Mouse (Mus musculus) heart, adult 9 months (tissue): ENCODE measurements around the gene Cldn4.
A peak's percentile ranks its signal among the peaks of the same experiment; 100 is the strongest.

Source experiments
- DNase-seq, 2 experiments: peaks; one replicate each; pipeline ENCODE4 v3.0.0; 2022; ENCODE audit warnings: low spot score in 2 of 2

Gene Cldn4

DNA sequence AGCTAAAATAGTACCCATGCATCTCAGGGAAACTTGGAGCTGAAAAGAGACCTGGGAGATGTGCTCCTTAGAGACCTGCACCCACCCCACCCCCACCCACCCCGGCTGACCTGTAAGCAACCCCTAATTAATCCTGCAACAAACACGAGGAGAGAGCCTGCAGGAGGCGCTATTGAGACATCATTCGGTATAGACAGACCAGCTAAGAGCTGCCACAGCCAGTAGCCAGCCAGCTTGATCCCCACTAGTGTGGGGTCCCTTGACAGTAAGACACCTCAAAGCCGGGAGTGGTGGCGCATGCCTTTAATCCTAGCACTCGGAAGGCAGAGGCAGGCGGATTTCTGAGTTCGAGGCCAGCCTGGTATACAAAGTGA lies 13.8 kb downstream of the Cldn4 start:
- DNase-seq: peak; percentile 30 to 51

DNA sequence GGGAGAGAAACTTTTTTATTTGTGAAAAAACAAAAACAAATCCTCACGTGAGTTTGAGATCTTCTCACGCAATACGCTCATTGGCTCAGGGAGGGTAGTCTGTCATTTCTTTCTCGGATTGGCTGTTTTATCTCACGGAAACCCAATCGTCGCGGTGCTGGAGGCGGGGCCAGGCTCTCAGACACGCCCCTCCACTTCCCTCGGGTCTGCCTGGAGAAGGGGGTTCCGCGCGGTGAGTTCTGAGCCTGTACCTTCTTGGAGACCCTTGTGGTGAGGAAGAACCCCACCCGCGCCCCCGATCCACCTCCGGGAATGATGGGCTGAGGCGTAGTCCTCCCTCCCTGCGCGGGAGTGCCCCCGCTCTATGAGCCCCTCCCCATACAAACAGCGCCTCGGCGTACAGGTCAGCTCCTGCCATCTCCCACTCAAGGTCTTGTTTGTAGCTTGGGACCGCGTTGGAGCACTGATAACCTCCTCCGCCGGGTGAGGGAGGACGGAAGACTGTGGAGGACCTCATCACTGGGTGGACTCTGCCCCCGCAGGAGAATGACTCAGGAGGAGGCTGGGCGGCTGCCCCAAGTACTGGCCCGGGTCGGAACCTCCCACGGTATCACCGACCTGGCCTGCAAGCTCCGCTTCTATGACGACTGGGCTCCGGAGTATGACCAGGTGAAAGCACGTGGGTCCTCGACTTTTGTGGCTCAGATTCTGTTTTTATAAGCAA lies 14.4 kb downstream of the Cldn4 start, which contains the start of gene Mettl27:
Gene Mettl27, plus strand, starts transcription at position 190 of the 724 bp plus-strand sequence.
- DNase-seq: peak; percentile 89 to 93

GRCm38 (mm10) chr5:134929988-134930387 lies 16.7 kb downstream of the Cldn4 start:
- DNase-seq: no peak

- no peak for DNase-seq
Observed at GRCm38 (mm10) chr5:134926726-134927125, 20.0 kb downstream of the Cldn4 start.

DNA sequence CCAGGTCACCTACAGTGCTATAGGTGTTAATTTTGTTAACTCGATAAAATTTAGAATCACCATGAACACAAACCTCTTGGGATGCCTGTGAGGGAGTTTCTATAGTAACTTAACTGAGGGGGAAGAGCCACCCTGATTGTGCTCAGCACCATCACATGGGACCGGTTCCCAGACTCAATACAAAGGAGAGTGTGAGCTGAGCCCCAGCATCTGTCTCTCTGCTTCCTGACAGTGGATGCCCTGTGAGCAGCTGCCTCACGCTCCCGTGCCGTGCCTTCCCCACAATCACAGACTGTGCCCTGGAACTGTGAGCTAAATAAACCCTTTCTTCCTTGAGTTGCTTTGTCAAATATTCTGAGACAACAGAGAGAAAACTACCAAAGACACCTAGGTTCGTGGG lies 23.6 kb downstream of the Cldn4 start:
- DNase-seq: no peak

GRCm38 (mm10) chr5:134921106-134921505 lies 25.6 kb downstream of the Cldn4 start:
- DNase-seq: no peak

- DNase-seq: no peak
Observed at GRCm38 (mm10) chr5:134920106-134920687, 26.5 kb downstream of the Cldn4 start.

DNA sequence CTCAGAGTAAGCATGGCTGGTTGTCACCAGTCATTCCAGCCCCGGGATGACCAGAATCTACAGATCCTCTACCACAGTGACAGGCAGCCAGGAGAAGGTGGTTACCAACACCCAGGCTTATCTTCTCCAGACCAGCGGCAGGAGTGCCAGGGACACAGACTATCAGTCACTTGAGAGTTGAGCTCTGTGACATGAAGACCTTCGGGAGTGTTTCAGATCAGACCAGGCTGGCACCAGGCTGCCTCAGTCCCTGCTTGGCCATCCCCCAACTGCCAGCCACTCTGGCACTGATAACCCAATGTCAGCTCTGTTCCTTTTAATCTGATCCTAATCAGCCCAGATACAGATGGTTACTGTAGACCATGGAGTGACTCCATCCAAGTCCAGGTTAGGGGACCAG lies 27.6 kb downstream of the Cldn4 start:
- DNase-seq: no peak

- peak in 1 of 2 experiments; percentile 18 for DNase-seq
Observed at GRCm38 (mm10) chr5:134918071-134918832, 28.5 kb downstream of the Cldn4 start.

DNA sequence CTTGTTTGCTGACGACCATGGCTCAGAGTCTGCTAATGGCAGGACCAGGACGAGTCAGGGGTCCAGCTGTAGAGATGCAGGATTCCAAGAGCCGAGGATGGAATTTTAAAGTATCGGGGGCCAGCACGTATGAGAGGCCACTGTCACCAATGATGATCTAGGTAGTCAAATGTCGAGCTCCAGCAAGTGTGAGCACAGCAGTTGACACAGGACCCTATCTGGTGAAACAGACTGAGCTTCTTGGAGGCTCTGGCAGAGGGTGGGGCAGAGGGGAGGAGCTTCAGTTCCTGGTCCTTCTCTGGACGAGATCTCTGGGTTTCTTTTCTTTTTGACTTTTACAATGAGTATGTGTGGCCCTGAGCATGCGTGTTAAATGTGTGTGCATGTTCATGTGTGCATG lies 31.4 kb downstream of the Cldn4 start, which contains the start of gene Cldn13:
Gene Cldn13, minus strand, starts transcription at position 216 of the 400 bp plus-strand sequence.
- DNase-seq: no peak

DNA sequence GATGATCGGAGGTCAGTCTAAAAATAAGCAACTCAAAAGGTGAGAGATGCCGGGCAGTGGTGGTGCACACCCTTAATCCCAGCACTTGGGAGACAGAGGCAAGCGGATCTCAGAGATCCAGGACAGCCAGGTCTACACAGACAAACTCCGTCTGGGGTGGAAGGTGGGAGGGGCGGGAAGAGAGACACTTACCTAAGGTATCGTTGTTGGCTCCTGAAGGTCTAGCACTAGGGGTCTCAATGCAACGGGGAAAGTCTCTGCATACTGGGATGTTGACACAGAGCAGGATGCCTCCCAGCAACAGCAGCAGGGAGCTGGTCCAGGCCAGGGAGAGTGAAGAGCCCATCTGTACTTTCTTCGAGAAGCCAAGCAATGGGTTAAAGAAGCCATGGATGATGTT lies 32.2 kb downstream of the Cldn4 start:
- no peak for DNase-seq

- no peak for DNase-seq
Observed at GRCm38 (mm10) chr5:134913753-134914152, 33.0 kb downstream of the Cldn4 start.

DNA sequence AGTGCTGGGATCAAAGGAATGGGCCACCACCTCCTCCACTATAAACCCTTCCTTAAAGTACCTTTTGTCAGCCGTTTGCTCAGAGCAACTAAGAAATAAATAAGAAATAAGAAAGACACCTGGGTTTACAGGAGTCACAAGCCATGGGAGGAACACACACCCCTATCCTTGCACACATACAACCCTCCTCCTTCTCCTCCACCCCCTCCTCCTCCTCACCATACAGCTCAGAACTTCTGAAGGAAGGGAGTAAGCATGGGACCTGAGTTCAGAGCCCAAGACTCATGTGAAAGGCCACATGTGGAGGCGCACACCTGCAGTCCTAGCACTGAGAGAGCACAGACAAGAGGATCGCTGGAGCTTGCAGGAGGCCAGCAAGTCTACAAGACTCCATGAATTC lies 33.4 kb downstream of the Cldn4 start:
- no peak for DNase-seq

- no peak for DNase-seq
Observed at GRCm38 (mm10) chr5:134911901-134912300, 34.8 kb downstream of the Cldn4 start.

GRCm38 (mm10) chr5:134907135-134907534 lies 39.6 kb downstream of the Cldn4 start:
- peak; percentile 71 to 80 for DNase-seq

DNA sequence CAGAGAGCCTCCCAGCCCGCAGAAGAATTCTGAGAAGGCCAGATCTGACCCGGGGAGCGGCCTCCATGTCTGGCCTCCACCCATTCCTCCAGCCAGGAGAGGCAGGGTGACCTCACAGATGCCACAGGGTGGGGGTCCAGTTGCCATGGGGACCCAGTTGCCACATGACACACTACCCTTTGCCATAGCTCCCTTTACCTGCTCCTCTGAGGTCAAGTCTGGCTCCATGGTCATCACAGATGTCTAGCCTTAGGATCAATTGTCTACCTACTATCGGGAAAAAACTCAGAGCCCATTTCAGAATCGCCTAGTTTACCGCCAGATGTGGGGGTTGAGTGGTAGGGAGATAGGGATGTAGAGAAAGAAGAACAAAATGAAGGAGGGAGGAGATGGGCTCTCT lies 40.1 kb downstream of the Cldn4 start, which contains the start of gene Tmem270:
Gene Tmem270, minus strand, starts transcription at position 101 of the 400 bp plus-strand sequence.
- no peak for DNase-seq

GRCm38 (mm10) chr5:134901644-134902027 lies 45.1 kb downstream of the Cldn4 start:
- no peak for DNase-seq

GRCm38 (mm10) chr5:134901012-134901643 lies 45.6 kb downstream of the Cldn4 start:
- peak; percentile 49 to 64 for DNase-seq

GRCm38 (mm10) chr5:134897596-134897995 lies 49.1 kb downstream of the Cldn4 start:
- DNase-seq: no peak

GRCm38 (mm10) chr5:134896965-134897364 lies 49.8 kb downstream of the Cldn4 start:
- no peak for DNase-seq

DNA sequence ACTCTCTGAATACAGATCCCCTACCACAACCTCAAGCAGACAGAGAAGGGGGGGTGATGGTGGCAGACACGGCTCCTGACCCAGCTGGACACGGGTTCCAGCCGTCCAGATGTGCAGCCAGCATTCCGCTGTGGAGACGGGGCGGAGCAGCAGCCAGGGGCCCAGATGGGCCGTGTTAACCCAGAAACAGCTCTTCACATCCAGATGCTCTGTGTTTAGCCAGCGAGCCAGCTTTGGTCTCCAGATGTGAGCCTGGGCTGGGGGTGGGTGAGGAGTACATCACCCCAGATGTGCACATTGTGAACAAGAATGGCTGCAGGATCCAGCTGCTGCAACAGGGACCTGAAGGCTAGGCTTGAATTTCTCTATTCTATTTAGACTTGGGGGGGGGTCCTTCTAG lies 51.4 kb downstream of the Cldn4 start:
- DNase-seq: peak; percentile 68 to 71
